Mouse (Mus musculus) stomach, embryonic 16.5 days (tissue): ENCODE data around the gene Rgs7bp. TPM values are rescaled to one million over a fixed set of nuclear protein-coding genes. Genes with fewer than 3 reads are reported as not detected.

Source experiments
- ATAC-seq: fragments of 200-750 bp; cut with Nextera tagmentation; 2 replicates; pipeline ENCODE4 v1.8.0; 2017; ENCODE audit warnings: moderate number of reproducible peaks, moderate TSS enrichment; ENCODE audit not compliant: insufficient read depth, low FRiP score
- H3K27ac ChIP-seq: fragments of 300-500 bp; sonication (generic); 2 replicates; pipeline ENCODE4 v1.5.1; 2014; ENCODE audit warnings: low read length
- H3K27me3 ChIP-seq: fragments of 300-500 bp; sonication (generic); 2 replicates; pipeline ENCODE4 v1.6.1; 2014; ENCODE audit warnings: low read length, control low read depth, mixed read lengths; ENCODE audit not compliant: control insufficient read depth, insufficient read depth
- H3K36me3 ChIP-seq: fragments of 300-500 bp; sonication (generic); 2 replicates; pipeline ENCODE4 v1.6.1; 2014; ENCODE audit warnings: low read length; ENCODE audit not compliant: control insufficient read depth, insufficient read depth
- H3K4me1 ChIP-seq: fragments of 300-500 bp; sonication (generic); 2 replicates; pipeline ENCODE4 v1.6.1; 2014; ENCODE audit warnings: low read length, control low read depth, mixed read lengths; ENCODE audit not compliant: control insufficient read depth, insufficient read depth
- H3K4me2 ChIP-seq: fragments of 300-500 bp; sonication (generic); 2 replicates; pipeline ENCODE4 v1.6.1; 2014; ENCODE audit warnings: low read depth, low read length, mixed read lengths
- H3K4me3 ChIP-seq: fragments of 300-500 bp; sonication (generic); replicated peaks from 2 replicates; pipeline ENCODE4 v1.5.1; 2014; ENCODE audit warnings: mild to moderate bottlenecking, low read length
- H3K9ac ChIP-seq: fragments of 300-500 bp; sonication (generic); 2 replicates; pipeline ENCODE4 v1.6.1; 2014; ENCODE audit warnings: low read length
- H3K9me3 ChIP-seq: fragments of 300-500 bp; sonication (generic); replicated peaks from 2 replicates; pipeline ENCODE4 v1.6.1; 2016; ENCODE audit warnings: low read length, control low read depth; ENCODE audit not compliant: control insufficient read depth
- WGBS: fragments of 180-500 bp; shearing (Covaris S2); extraction: QIAGEN DNeasy Blood & Tissue Kit; methylation state at CpG from one replicate; pipeline ENCODE4 v1.1.7; 2014; 5-methylcytosine and 5-hydroxymethylcytosine counted together
- polyA plus RNA-seq: library from polyadenylated mRNA; unstranded; fragments of >200 nt; fragmentation: Nextera tagmentation; extraction: Ambion mirVana; gene quantifications from 2 replicates; pipeline ENCODE4 v1.2.1, GENCODE M21; 2015

Gene Rgs7bp
- polyA plus RNA-seq, 1 experiment from 2014 or later, result 1.9 TPM

GRCm38 (mm10) chr13:105028276-105028675 is 26.5 kb downstream of the Rgs7bp start:
- H3K4me2 ChIP-seq, result no peak overlapping the region
- H3K36me3 ChIP-seq, result no peaks in the 10 kb centered on the region
- no peak overlapping the region for H3K27ac ChIP-seq
- WGBS, result 46% methylated on average over 3 of the region's 3 CpGs
- ATAC-seq, result no peak
- no peaks in the 10 kb centered on the region for H3K4me1 ChIP-seq
- no peaks in the 10 kb centered on the region for H3K9me3 ChIP-seq
- no peak overlapping the region for H3K9ac ChIP-seq
- no peaks in the 10 kb centered on the region for H3K27me3 ChIP-seq
- H3K4me3 ChIP-seq, result no peak overlapping the region

- no peak overlapping the region for H3K4me2 ChIP-seq
- 75% methylated on average over 9 of the region's 9 CpGs for WGBS
Measured at GRCm38 (mm10) chr13:105016577-105016976, 38.2 kb downstream of the Rgs7bp start.

GRCm38 (mm10) chr13:105015710-105016404 is 38.9 kb downstream of the Rgs7bp start:
- H3K4me2 ChIP-seq, result no peak overlapping the region
- ATAC-seq, result no peak
- no peaks in the 10 kb centered on the region for H3K36me3 ChIP-seq
- no peak overlapping the region for H3K9ac ChIP-seq
- H3K9me3 ChIP-seq, result no peaks in the 10 kb centered on the region
- H3K27me3 ChIP-seq, result no peaks in the 10 kb centered on the region
- no peak overlapping the region for H3K4me3 ChIP-seq
- no peaks in the 10 kb centered on the region for H3K4me1 ChIP-seq
- WGBS, result 77% methylated on average over 8 of the region's 8 CpGs
- no peak overlapping the region for H3K27ac ChIP-seq

More at GRCm38 (mm10) chr13:105016577-105016976, 38.2 kb downstream of the Rgs7bp start:
- H3K27me3 ChIP-seq, result no peaks in the 10 kb centered on the region
- no peak overlapping the region for H3K9ac ChIP-seq
- no peak overlapping the region for H3K4me3 ChIP-seq
- ATAC-seq, result no peak
- H3K4me1 ChIP-seq, result no peaks in the 10 kb centered on the region
- no peaks in the 10 kb centered on the region for H3K36me3 ChIP-seq
- no peak overlapping the region for H3K27ac ChIP-seq
- H3K9me3 ChIP-seq, result no peaks in the 10 kb centered on the region

- Histone ChIP-seq H3K27me3 (no peaks in the 10 kb centered on the region), H3K4me2 (no peak overlapping the region), H3K36me3 (no peaks in the 10 kb centered on the region), H3K27ac (no peak overlapping the region), H3K9ac (no peak overlapping the region), H3K4me1 (no peaks in the 10 kb centered on the region), H3K4me3 (no peak overlapping the region), H3K9me3 (no peaks in the 10 kb centered on the region)
- no peak for ATAC-seq
- 92% methylated on average over 5 of the region's 5 CpGs for WGBS
Measured at GRCm38 (mm10) chr13:105011300-105011699, 43.4 kb downstream of the Rgs7bp start.

- 95% methylated on average over 2 of the region's 2 CpGs for WGBS
- H3K9ac ChIP-seq, result no peak overlapping the region
- no peaks in the 10 kb centered on the region for H3K36me3 ChIP-seq
- no peaks in the 10 kb centered on the region for H3K27me3 ChIP-seq
- no peak for ATAC-seq
- no peaks in the 10 kb centered on the region for H3K4me1 ChIP-seq
- no peak overlapping the region for H3K27ac ChIP-seq
- H3K4me2 ChIP-seq, result no peak overlapping the region
- H3K4me3 ChIP-seq, result no peak overlapping the region
- no peaks in the 10 kb centered on the region for H3K9me3 ChIP-seq
Measured at GRCm38 (mm10) chr13:105008891-105009290, 45.8 kb downstream of the Rgs7bp start.

- Histone ChIP-seq H3K9ac (no peak overlapping the region), H3K27me3 (no peaks in the 10 kb centered on the region), H3K4me2 (no peak overlapping the region), H3K27ac (no peak overlapping the region), H3K4me3 (no peak overlapping the region), H3K9me3 (no peaks in the 10 kb centered on the region), H3K36me3 (no peaks in the 10 kb centered on the region), H3K4me1 (no peaks in the 10 kb centered on the region)
- 61% methylated on average over 2 of the region's 2 CpGs for WGBS
- ATAC-seq, result no peak
Measured at GRCm38 (mm10) chr13:105002831-105003157, 51.9 kb downstream of the Rgs7bp start.

- Histone ChIP-seq H3K36me3 (no peaks in the 10 kb centered on the region), H3K27ac (no peak overlapping the region), H3K9ac (no peak overlapping the region), H3K4me1 (no peaks in the 10 kb centered on the region), H3K4me3 (no peak overlapping the region), H3K9me3 (no peaks in the 10 kb centered on the region), H3K4me2 (no peak overlapping the region), H3K27me3 (no peaks in the 10 kb centered on the region)
- no peak for ATAC-seq
- 75% methylated on average over 5 of the region's 5 CpGs for WGBS
Measured at GRCm38 (mm10) chr13:105002132-105002830, 52.4 kb downstream of the Rgs7bp start.

GRCm38 (mm10) chr13:105001714-105002113 is 53.0 kb downstream of the Rgs7bp start:
- no peak overlapping the region for H3K4me3 ChIP-seq
- H3K9ac ChIP-seq, result no peak overlapping the region
- no peaks in the 10 kb centered on the region for H3K9me3 ChIP-seq
- 49% methylated on average over 2 of the region's 2 CpGs for WGBS
- no peak for ATAC-seq
- no peaks in the 10 kb centered on the region for H3K27me3 ChIP-seq
- no peaks in the 10 kb centered on the region for H3K4me1 ChIP-seq
- no peak overlapping the region for H3K27ac ChIP-seq
- no peak overlapping the region for H3K4me2 ChIP-seq
- H3K36me3 ChIP-seq, result no peaks in the 10 kb centered on the region

GRCm38 (mm10) chr13:104988811-104989258 is 65.9 kb downstream of the Rgs7bp start:
- 0 out of 2 replicates have a peak overlapping the region, but pooled peaks have one; percentile 19 for H3K27ac ChIP-seq
- H3K27me3 ChIP-seq, result no peaks in the 10 kb centered on the region
- WGBS, result 62% methylated on average over 7 of the region's 7 CpGs
- H3K4me1 ChIP-seq, result no peaks in the 10 kb centered on the region
- no peak overlapping the region for H3K4me3 ChIP-seq
- no peak overlapping the region for H3K4me2 ChIP-seq
- no peak overlapping the region for H3K9ac ChIP-seq
- H3K36me3 ChIP-seq, result no peaks in the 10 kb centered on the region
- H3K9me3 ChIP-seq, result no peaks in the 10 kb centered on the region
- ATAC-seq, result peak; percentile 29; the same call in 1 of the 2 replicates
